Mouse (Mus musculus) hindbrain, embryonic 11.5 days (tissue): ENCODE results near the gene Ano10. TPM values are rescaled to one million over a fixed set of nuclear protein-coding genes. Genes with fewer than 3 reads are reported as not detected.
A peak's percentile ranks its signal among the peaks of the same experiment; 100 is the strongest.

Source experiments
- ATAC-seq: fragments of 200-750 bp; cut with Nextera tagmentation; 2 replicates; pipeline ENCODE4 v1.8.0; 2017; ENCODE audit warnings: mild to moderate bottlenecking, moderate TSS enrichment, moderate library complexity; ENCODE audit not compliant: low FRiP score
- DNase-seq: peaks from one replicate; pipeline ENCODE4 v3.0.0-alpha.2; 2015; ENCODE audit warnings: low spot score
- H3K27ac ChIP-seq: fragments of 300-500 bp; sonication (generic); 2 replicates; pipeline ENCODE4 v1.5.1; 2014; ENCODE audit warnings: mild to moderate bottlenecking, low read depth, low read length
- H3K27me3 ChIP-seq: fragments of 300-500 bp; sonication (generic); 2 replicates; pipeline ENCODE4 v1.6.1; 2014; ENCODE audit warnings: mild to moderate bottlenecking, low read length, moderate library complexity, mixed read lengths; ENCODE audit not compliant: control insufficient read depth, insufficient read depth
- H3K36me3 ChIP-seq: fragments of 300-500 bp; sonication (generic); 2 replicates; pipeline ENCODE4 v1.6.1; 2014; ENCODE audit warnings: mild to moderate bottlenecking, low read length, moderate library complexity, mixed read lengths; ENCODE audit not compliant: control insufficient read depth, insufficient read depth
- H3K4me1 ChIP-seq: fragments of 300-500 bp; sonication (generic); replicated peaks from 2 replicates; pipeline ENCODE4 v1.6.1; 2014; ENCODE audit warnings: low read length, mixed read lengths; ENCODE audit not compliant: control insufficient read depth, insufficient read depth
- H3K4me2 ChIP-seq: fragments of 300-500 bp; sonication (generic); replicated peaks from 2 replicates; pipeline ENCODE4 v1.6.1; 2014; ENCODE audit warnings: mild to moderate bottlenecking, low read depth, low read length
- H3K4me3 ChIP-seq: fragments of 300-500 bp; sonication (generic); 2 replicates; pipeline ENCODE4 v1.5.1; 2014; ENCODE audit warnings: low read depth, low read length
- H3K9ac ChIP-seq: fragments of 300-500 bp; sonication (generic); 2 replicates; pipeline ENCODE4 v1.6.1; 2014; ENCODE audit warnings: low read depth, low read length
- H3K9me3 ChIP-seq: fragments of 300-500 bp; sonication (generic); 2 replicates; pipeline ENCODE4 v1.6.1; 2016; ENCODE audit warnings: low read length; ENCODE audit not compliant: control insufficient read depth
- WGBS: fragments of 180-500 bp; shearing (Covaris S2); extraction: QIAGEN DNeasy Blood & Tissue Kit; methylation state at CpG from one replicate; pipeline ENCODE4 v1.1.7; 2014; 5-methylcytosine and 5-hydroxymethylcytosine counted together
- polyA plus RNA-seq: library from polyadenylated mRNA; unstranded; fragments of >200 nt; fragmentation: Nextera tagmentation; extraction: Ambion mirVana; gene quantifications from 2 replicates; pipeline ENCODE4 v1.2.1, GENCODE M21; 2014

Gene Ano10
- 51.9 and 52.5 TPM in 2 replicates for polyA plus RNA-seq

GRCm38 (mm10) chr9:122294242-122294881, at the start of gene Ano10:
Gene Ano10 (minus strand): TSS chr9:122294423.
- Histone ChIP-seq H3K9ac (peak within 1 kb of the TSS; percentile 76), H3K4me1 (peaks cover 2% of the 10 kb centered on the region; the same call in 1 of the 2 replicates), H3K36me3 (no peaks in the 10 kb centered on the region), H3K4me2 (peak within 1 kb of the TSS; percentile 54), H3K9me3 (no peaks in the 10 kb centered on the region), H3K4me3 (peak within 1 kb of the TSS; percentile 68), H3K27ac (peak within 1 kb of the TSS; percentile 65), H3K27me3 (no peaks in the 10 kb centered on the region)
- WGBS, result under 1% methylated on average over 51 of the region's 51 CpGs
- ATAC-seq, result peak; percentile 96
- DNase-seq, result peak; percentile 99

- WGBS, result 83% methylated on average over 7 of the region's 7 CpGs
- ATAC-seq (no peak), DNase-seq (no peak)
- H3K9ac ChIP-seq, result no peak overlapping the region
- no peak overlapping the region for H3K4me2 ChIP-seq
- no peaks in the 10 kb centered on the region for H3K27me3 ChIP-seq
- no peaks in the 10 kb centered on the region for H3K9me3 ChIP-seq
- H3K27ac ChIP-seq, result no peak overlapping the region
- no peaks in the 10 kb centered on the region for H3K36me3 ChIP-seq
- H3K4me3 ChIP-seq, result no peak overlapping the region
- no peaks in the 10 kb centered on the region for H3K4me1 ChIP-seq
These were observed 49.2 kb upstream of the Ano10 start for GRCm38 (mm10) chr9:122343399-122343798.

GRCm38 (mm10) chr9:122339972-122340371, 45.7 kb upstream of the Ano10 start:
- 66% methylated on average over 5 of the region's 5 CpGs for WGBS
- no peak overlapping the region for H3K9ac ChIP-seq
- H3K27me3 ChIP-seq, result no peaks in the 10 kb centered on the region
- no peak for DNase-seq
- H3K4me3 ChIP-seq, result no peak overlapping the region
- no peaks in the 10 kb centered on the region for H3K36me3 ChIP-seq
- ATAC-seq, result no peak
- no peak overlapping the region for H3K4me2 ChIP-seq
- H3K27ac ChIP-seq, result no peak overlapping the region
- H3K9me3 ChIP-seq, result no peaks in the 10 kb centered on the region
- no peaks in the 10 kb centered on the region for H3K4me1 ChIP-seq

GRCm38 (mm10) chr9:122337510-122337931, 43.3 kb upstream of the Ano10 start:
- no peaks in the 10 kb centered on the region for H3K36me3 ChIP-seq
- no peak overlapping the region for H3K4me3 ChIP-seq
- no peak overlapping the region for H3K4me2 ChIP-seq
- H3K9ac ChIP-seq, result no peak overlapping the region
- H3K9me3 ChIP-seq, result no peaks in the 10 kb centered on the region
- peak; percentile 9 for DNase-seq
- H3K27ac ChIP-seq, result no peak overlapping the region
- H3K27me3 ChIP-seq, result no peaks in the 10 kb centered on the region
- WGBS, result 39% methylated on average over 8 of the region's 8 CpGs
- ATAC-seq, result no peak
- H3K4me1 ChIP-seq, result no peaks in the 10 kb centered on the region

GRCm38 (mm10) chr9:122336677-122337076, 42.5 kb upstream of the Ano10 start:
- Histone ChIP-seq H3K4me2 (no peak overlapping the region), H3K9me3 (no peaks in the 10 kb centered on the region), H3K36me3 (no peaks in the 10 kb centered on the region), H3K27ac (no peak overlapping the region), H3K9ac (no peak overlapping the region), H3K4me3 (no peak overlapping the region), H3K27me3 (no peaks in the 10 kb centered on the region), H3K4me1 (no peaks in the 10 kb centered on the region)
- no peak for DNase-seq
- WGBS, result 74% methylated on average over 2 of the region's 2 CpGs
- no peak for ATAC-seq

- H3K36me3 ChIP-seq, result no peaks in the 10 kb centered on the region
- no peak overlapping the region for H3K4me3 ChIP-seq
- no peaks in the 10 kb centered on the region for H3K9me3 ChIP-seq
- H3K27me3 ChIP-seq, result no peaks in the 10 kb centered on the region
- no peak overlapping the region for H3K27ac ChIP-seq
- DNase-seq (no peak), ATAC-seq (no peak)
- no peaks in the 10 kb centered on the region for H3K4me1 ChIP-seq
- no peak overlapping the region for H3K4me2 ChIP-seq
- WGBS, result 69% methylated on average over 3 of the region's 3 CpGs
- no peak overlapping the region for H3K9ac ChIP-seq
These were observed 34.0 kb upstream of the Ano10 start for GRCm38 (mm10) chr9:122328199-122328598.

GRCm38 (mm10) chr9:122325996-122326395, 31.8 kb upstream of the Ano10 start:
- H3K27me3 ChIP-seq, result no peaks in the 10 kb centered on the region
- ATAC-seq, result no peak
- no peaks in the 10 kb centered on the region for H3K4me1 ChIP-seq
- WGBS, result 91% methylated on average over 1 of the region's 1 CpGs
- no peaks in the 10 kb centered on the region for H3K9me3 ChIP-seq
- no peaks in the 10 kb centered on the region for H3K36me3 ChIP-seq
- H3K27ac ChIP-seq, result no peak overlapping the region
- DNase-seq, result no peak
- no peak overlapping the region for H3K4me3 ChIP-seq
- no peak overlapping the region for H3K4me2 ChIP-seq
- no peak overlapping the region for H3K9ac ChIP-seq

GRCm38 (mm10) chr9:122322356-122322755, 28.1 kb upstream of the Ano10 start:
- ATAC-seq, result no peak

GRCm38 (mm10) chr9:122320626-122321025, 26.4 kb upstream of the Ano10 start:
- Histone ChIP-seq H3K4me3 (no peak overlapping the region), H3K27me3 (no peaks in the 10 kb centered on the region), H3K4me1 (no peaks in the 10 kb centered on the region), H3K9me3 (no peaks in the 10 kb centered on the region), H3K9ac (no peak overlapping the region), H3K36me3 (no peaks in the 10 kb centered on the region), H3K27ac (no peak overlapping the region), H3K4me2 (no peak overlapping the region)
- WGBS, result 91% methylated on average over 4 of the region's 4 CpGs
- ATAC-seq (no peak), DNase-seq (no peak)

More at GRCm38 (mm10) chr9:122322356-122322755, 28.1 kb upstream of the Ano10 start:
- Histone ChIP-seq H3K4me1 (no peaks in the 10 kb centered on the region), H3K4me2 (no peak overlapping the region), H3K4me3 (no peak overlapping the region), H3K36me3 (no peaks in the 10 kb centered on the region), H3K9me3 (no peaks in the 10 kb centered on the region), H3K27me3 (no peaks in the 10 kb centered on the region), H3K27ac (no peak overlapping the region), H3K9ac (no peak overlapping the region)
- no peak for DNase-seq
- WGBS, result 79% methylated on average over 3 of the region's 3 CpGs
